8 mouse cellular contexts compared by ENCODE assay signal in the genomic region with DNA sequence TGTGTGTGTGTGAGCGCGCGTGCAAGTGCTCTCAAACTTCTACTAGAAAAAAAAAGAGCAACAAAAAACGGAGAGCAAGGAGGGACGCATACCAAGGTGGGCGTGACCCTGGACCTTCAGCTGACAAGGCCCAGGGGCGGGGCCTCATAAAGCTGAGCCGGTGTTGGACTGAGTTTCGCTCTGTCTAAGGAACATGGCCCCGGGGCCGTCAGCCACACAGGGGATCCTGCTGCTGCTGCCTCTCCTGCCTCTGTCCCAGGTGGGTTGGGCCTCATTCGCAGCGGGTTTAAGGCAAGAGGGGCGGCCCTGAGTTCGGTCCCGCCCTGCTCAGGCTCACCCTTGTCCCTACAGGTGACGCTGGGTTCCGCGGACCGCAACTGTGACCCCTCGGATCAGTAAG. TPM values are rescaled to one million over a fixed set of nuclear protein-coding genes. Genes with fewer than 3 reads are reported as not detected.
DNase-seq lines count a peak whose midpoint lies in the region; ATAC-seq and TF ChIP-seq lines count a peak whose summit lies in the region.

A gene (plus strand): TSS at position 163 of the 400 bp plus-strand sequence.

- WGBS in forebrain, embryonic 13.5 days: 11% methylated on average over 21 of the region's 21 CpGs
- 12% methylated on average over 21 of the region's 21 CpGs for WGBS in hindbrain, embryonic 11.5 days
- WGBS in limb, embryonic 15.5 days: 7% methylated on average over 21 of the region's 21 CpGs
- 10% methylated on average over 21 of the region's 21 CpGs for WGBS in midbrain, embryonic 15.5 days

- H3K4me2 ChIP-seq in forebrain, embryonic 13.5 days: peak within 1 kb of the TSS; percentile 42
- H3K4me2 ChIP-seq in hindbrain, embryonic 11.5 days (replicated peaks; ENCODE audit: low read depth, low read length): no peak within 1 kb of the TSS
- H3K4me2 ChIP-seq in limb, embryonic 15.5 days: peak within 1 kb of the TSS; percentile 47
- 0 out of 2 replicates have a peak within 1 kb of the TSS, but pooled peaks have one; percentile 3 for H3K4me2 ChIP-seq in midbrain, embryonic 15.5 days

- no peaks in the 10 kb centered on the region for H3K9me3 ChIP-seq in ES-Bruce4 (replicated peaks; ENCODE audit: control insufficient read depth, insufficient read depth, low read length, poor library complexity, severe bottlenecking)
- no peaks in the 10 kb centered on the region for H3K9me3 ChIP-seq in forebrain, embryonic 13.5 days (replicated peaks)
- H3K9me3 ChIP-seq in hindbrain, embryonic 11.5 days (ENCODE audit: control insufficient read depth, low read length): no peaks in the 10 kb centered on the region
- no peaks in the 10 kb centered on the region for H3K9me3 ChIP-seq in limb, embryonic 15.5 days
- no peaks in the 10 kb centered on the region for H3K9me3 ChIP-seq in midbrain, embryonic 15.5 days

- no peak for TF ChIP-seq CTCF in ES-Bruce4 (IDR thresholded peaks at IDR 0.05; ENCODE audit: low read depth, low read length)

- no peaks in the 10 kb centered on the region for H3K4me1 ChIP-seq in ES-Bruce4 (ENCODE audit: control insufficient read depth, insufficient read depth, low read length)
- H3K4me1 ChIP-seq in forebrain, embryonic 13.5 days: peaks cover 20% of the 10 kb centered on the region
- no peaks in the 10 kb centered on the region for H3K4me1 ChIP-seq in hindbrain, embryonic 11.5 days (replicated peaks; ENCODE audit: control insufficient read depth, insufficient read depth, low read length)
- H3K4me1 ChIP-seq in limb, embryonic 15.5 days: peaks cover 9% of the 10 kb centered on the region
- no peaks in the 10 kb centered on the region; the same call in 1 of the 2 replicates for H3K4me1 ChIP-seq in midbrain, embryonic 15.5 days

- no peaks in the 10 kb centered on the region for H3K36me3 ChIP-seq in ES-Bruce4 (ENCODE audit: control insufficient read depth, insufficient read depth, low read length, poor library complexity, severe bottlenecking)
- H3K36me3 ChIP-seq in forebrain, embryonic 13.5 days (ENCODE audit: poor library complexity, severe bottlenecking): no peaks in the 10 kb centered on the region
- no peaks in the 10 kb centered on the region for H3K36me3 ChIP-seq in hindbrain, embryonic 11.5 days (ENCODE audit: control insufficient read depth, insufficient read depth, low read length)
- no peaks in the 10 kb centered on the region for H3K36me3 ChIP-seq in limb, embryonic 15.5 days
- H3K36me3 ChIP-seq in midbrain, embryonic 15.5 days (replicated peaks): no peaks in the 10 kb centered on the region

- peak within 1 kb of the TSS; percentile 49 for H3K4me3 ChIP-seq in ES-Bruce4 (ENCODE audit: low read depth, low read length)
- H3K4me3 ChIP-seq in forebrain, embryonic 13.5 days: 0 out of 2 replicates have a peak within 1 kb of the TSS, but pooled peaks have one; percentile 18
- H3K4me3 ChIP-seq in hindbrain, embryonic 11.5 days (ENCODE audit: low read depth, low read length): no peak within 1 kb of the TSS
- peak within 1 kb of the TSS; percentile 28 for H3K4me3 ChIP-seq in limb, embryonic 15.5 days
- H3K4me3 ChIP-seq in midbrain, embryonic 15.5 days: no peak within 1 kb of the TSS

- no peaks in the 10 kb centered on the region for H3K27me3 ChIP-seq in ES-Bruce4 (ENCODE audit: control insufficient read depth, insufficient read depth, low read length, poor library complexity, severe bottlenecking)
- H3K27me3 ChIP-seq in forebrain, embryonic 13.5 days: peaks cover 8% of the 10 kb centered on the region; the same call in 1 of the 2 replicates
- no peaks in the 10 kb centered on the region for H3K27me3 ChIP-seq in hindbrain, embryonic 11.5 days (ENCODE audit: control insufficient read depth, insufficient read depth, low read length)
- H3K27me3 ChIP-seq in limb, embryonic 15.5 days: peaks cover 9% of the 10 kb centered on the region
- H3K27me3 ChIP-seq in midbrain, embryonic 15.5 days (replicated peaks): no peaks in the 10 kb centered on the region

- 0 out of 2 replicates have a peak, but pooled peaks have one; percentile 2 for TF ChIP-seq EP300 in ES-Bruce4 (IDR thresholded peaks at IDR 0.05; ENCODE audit: insufficient read depth, low read depth, low read length)

- no peak for ATAC-seq in forebrain, embryonic 13.5 days
- no peak for ATAC-seq in hindbrain, embryonic 11.5 days (ENCODE audit: low FRiP score)
- ATAC-seq in limb, embryonic 15.5 days (ENCODE audit: insufficient number of reproducible peaks, low FRiP score, low TSS enrichment, low read depth): no peak
- ATAC-seq in midbrain, embryonic 15.5 days (replicated peaks): no peak
- ATAC-seq in frontal cortex, adult (ENCODE audit: low TSS enrichment): no peak

- peak; percentile 95 for DNase-seq in ZHBTc4 (ENCODE audit: low read depth, low spot score)
- peak; percentile 37 for DNase-seq in hindbrain, embryonic 11.5 days (ENCODE audit: low spot score)
- DNase-seq in cerebellum, adult 11 months: no peak

- H3K9ac ChIP-seq in ES-Bruce4 (ENCODE audit: low read depth, poor library complexity, severe bottlenecking): no peak within 1 kb of the TSS
- no peak within 1 kb of the TSS for H3K9ac ChIP-seq in forebrain, embryonic 13.5 days
- no peak within 1 kb of the TSS for H3K9ac ChIP-seq in hindbrain, embryonic 11.5 days (ENCODE audit: low read depth, low read length)
- H3K9ac ChIP-seq in limb, embryonic 15.5 days: no peak within 1 kb of the TSS
- no peak within 1 kb of the TSS for H3K9ac ChIP-seq in midbrain, embryonic 15.5 days

- no peak within 1 kb of the TSS for H3K27ac ChIP-seq in ES-Bruce4 (ENCODE audit: insufficient read depth, low read length)
- H3K27ac ChIP-seq in forebrain, embryonic 13.5 days: no peak within 1 kb of the TSS
- H3K27ac ChIP-seq in hindbrain, embryonic 11.5 days (ENCODE audit: low read depth, low read length): no peak within 1 kb of the TSS
- H3K27ac ChIP-seq in limb, embryonic 15.5 days: no peak within 1 kb of the TSS
- no peak within 1 kb of the TSS for H3K27ac ChIP-seq in midbrain, embryonic 15.5 days

- TF ChIP-seq POLR2A in ES-Bruce4 (IDR thresholded peaks at IDR 0.05; ENCODE audit: insufficient read depth, low read length): no peak

RNA-seq across cellular contexts. Expression of the gene that starts here (rescaled TPM):
- polyA plus RNA-seq in ES-Bruce4 (2011; ENCODE audit: insufficient read depth, insufficient read length, low read depth, missing spikeins): 0.76 TPM in 1 of 2 replicates, not detected in the other
- polyA plus RNA-seq in forebrain, embryonic 13.5 days (2015; fragmentation: Nextera tagmentation; extraction: Ambion mirVana): 0.18 TPM in 1 of 2 replicates, not detected in the other
- 0.37 TPM in 1 of 2 replicates, not detected in the other for polyA plus RNA-seq in hindbrain, embryonic 11.5 days (2014; fragmentation: Nextera tagmentation; extraction: Ambion mirVana)
- 0.79 and 1.1 TPM in 2 replicates for polyA plus RNA-seq in limb, embryonic 15.5 days (2015; fragmentation: Nextera tagmentation; extraction: Ambion mirVana)
- 0.44 TPM in 1 of 2 replicates, not detected in the other for polyA plus RNA-seq in midbrain, embryonic 15.5 days (2015; fragmentation: Nextera tagmentation; extraction: Ambion mirVana)

Comparison
In these comparisons a context has a peak if more than half of its experiments do, and no peak if none do; other contexts are left out.
1. Peak in DNase-seq in hindbrain, embryonic 11.5 days; RNA of the gene not detected or under 1 TPM.
2. H3K4me3 ChIP-seq: peak in ES-Bruce4 (single experiment), forebrain, embryonic 13.5 days (single experiment) and limb, embryonic 15.5 days (single experiment); none in hindbrain, embryonic 11.5 days (single experiment) and midbrain, embryonic 15.5 days (single experiment).